Mouse (Mus musculus): Measurements from ENCODE around the gene Il15ra. TPM values are rescaled to one million over a fixed set of nuclear protein-coding genes. Genes with fewer than 3 reads are reported as not detected.

Il15ra gene
- polyA plus RNA-seq, 1 experiment from 2014 or later, result 0.58 TPM

GRCm38 (mm10) chr2:11714535-11714934 lies 9.4 kb downstream of the Il15ra start:
- no peak overlapping the region for H3K4me3 ChIP-seq
- WGBS, result 82% methylated on average over 4 of the region's 4 CpGs
- H3K27me3 ChIP-seq (ENCODE audit: low read depth, poor library complexity, severe bottlenecking), result no peaks in the 10 kb centered on the region
- H3K9me3 ChIP-seq (replicated peaks), result no peaks in the 10 kb centered on the region
- no peaks in the 10 kb centered on the region for H3K4me1 ChIP-seq
- no peak overlapping the region for H3K27ac ChIP-seq (replicated peaks)
- DNase-seq (ENCODE audit: low spot score), result no peak
- H3K36me3 ChIP-seq, result no peaks in the 10 kb centered on the region

- no peak for DNase-seq (ENCODE audit: low spot score)
- Histone ChIP-seq H3K9me3 (replicated peaks) (no peaks in the 10 kb centered on the region), H3K27me3 (ENCODE audit: low read depth, poor library complexity, severe bottlenecking) (no peaks in the 10 kb centered on the region), H3K27ac (replicated peaks) (no peak overlapping the region), H3K4me3 (no peak overlapping the region), H3K36me3 (no peaks in the 10 kb centered on the region), H3K4me1 (no peaks in the 10 kb centered on the region)
- 81% methylated on average over 2 of the region's 2 CpGs for WGBS
Measured at GRCm38 (mm10) chr2:11718573-11718972, 13.5 kb downstream of the Il15ra start.

GRCm38 (mm10) chr2:11722564-11722963 lies 17.5 kb downstream of the Il15ra start:
- no peak overlapping the region for H3K27ac ChIP-seq (replicated peaks)
- H3K4me1 ChIP-seq, result no peaks in the 10 kb centered on the region
- H3K27me3 ChIP-seq (ENCODE audit: low read depth, poor library complexity, severe bottlenecking), result no peaks in the 10 kb centered on the region
- DNase-seq (ENCODE audit: low spot score), result no peak
- no peaks in the 10 kb centered on the region for H3K36me3 ChIP-seq
- WGBS, result 94% methylated on average over 9 of the region's 9 CpGs
- H3K4me3 ChIP-seq, result no peak overlapping the region
- H3K9me3 ChIP-seq (replicated peaks), result no peaks in the 10 kb centered on the region

GRCm38 (mm10) chr2:11727574-11727973 lies 22.5 kb downstream of the Il15ra start:
- no peaks in the 10 kb centered on the region for H3K9me3 ChIP-seq (replicated peaks)
- H3K27ac ChIP-seq (replicated peaks), result no peak overlapping the region
- WGBS, result 91% methylated on average over 5 of the region's 5 CpGs
- no peaks in the 10 kb centered on the region for H3K36me3 ChIP-seq
- H3K4me1 ChIP-seq, result no peaks in the 10 kb centered on the region
- H3K4me3 ChIP-seq, result no peak overlapping the region
- no peaks in the 10 kb centered on the region for H3K27me3 ChIP-seq (ENCODE audit: low read depth, poor library complexity, severe bottlenecking)
- no peak for DNase-seq (ENCODE audit: low spot score)

GRCm38 (mm10) chr2:11729091-11729490 lies 24.0 kb downstream of the Il15ra start:
- Histone ChIP-seq H3K4me3 (no peak overlapping the region), H3K27ac (replicated peaks) (no peak overlapping the region), H3K4me1 (no peaks in the 10 kb centered on the region), H3K36me3 (no peaks in the 10 kb centered on the region), H3K27me3 (ENCODE audit: low read depth, poor library complexity, severe bottlenecking) (no peaks in the 10 kb centered on the region), H3K9me3 (replicated peaks) (no peaks in the 10 kb centered on the region)
- WGBS, result 65% methylated on average over 3 of the region's 3 CpGs
- no peak for DNase-seq (ENCODE audit: low spot score)

- Histone ChIP-seq H3K27me3 (ENCODE audit: low read depth, poor library complexity, severe bottlenecking) (no peaks in the 10 kb centered on the region), H3K9me3 (replicated peaks) (no peaks in the 10 kb centered on the region), H3K27ac (replicated peaks) (no peak overlapping the region), H3K4me1 (no peaks in the 10 kb centered on the region), H3K36me3 (peaks cover 2% of the 10 kb centered on the region; the same call in 1 of the 2 replicates), H3K4me3 (no peak overlapping the region)
- DNase-seq (ENCODE audit: low spot score), result no peak
- WGBS, result 80% methylated on average over 5 of the region's 5 CpGs
Measured at GRCm38 (mm10) chr2:11732978-11733377, 27.9 kb downstream of the Il15ra start.

- 94% methylated on average over 6 of the region's 6 CpGs for WGBS
- H3K27me3 ChIP-seq (ENCODE audit: low read depth, poor library complexity, severe bottlenecking), result no peaks in the 10 kb centered on the region
- no peak overlapping the region for H3K27ac ChIP-seq (replicated peaks)
- H3K36me3 ChIP-seq, result peaks cover 28% of the 10 kb centered on the region
- no peaks in the 10 kb centered on the region for H3K4me1 ChIP-seq
- H3K4me3 ChIP-seq, result no peak overlapping the region
- H3K9me3 ChIP-seq (replicated peaks), result no peaks in the 10 kb centered on the region
- DNase-seq (ENCODE audit: low spot score), result no peak
Measured at GRCm38 (mm10) chr2:11735853-11736252, 30.8 kb downstream of the Il15ra start.

- no peak for DNase-seq (ENCODE audit: low spot score)
- no peaks in the 10 kb centered on the region for H3K27me3 ChIP-seq (ENCODE audit: low read depth, poor library complexity, severe bottlenecking)
- no peak overlapping the region for H3K27ac ChIP-seq (replicated peaks)
- WGBS, result 87% methylated on average over 3 of the region's 3 CpGs
- no peaks in the 10 kb centered on the region for H3K9me3 ChIP-seq (replicated peaks)
- H3K36me3 ChIP-seq, result peaks cover 57% of the 10 kb centered on the region
- H3K4me1 ChIP-seq, result no peaks in the 10 kb centered on the region
- no peak overlapping the region for H3K4me3 ChIP-seq
Measured at GRCm38 (mm10) chr2:11738794-11739193, 33.7 kb downstream of the Il15ra start.

GRCm38 (mm10) chr2:11739516-11740051 lies 34.5 kb downstream of the Il15ra start:
- Histone ChIP-seq H3K4me3 (no peak overlapping the region), H3K27me3 (ENCODE audit: low read depth, poor library complexity, severe bottlenecking) (no peaks in the 10 kb centered on the region), H3K27ac (replicated peaks) (no peak overlapping the region), H3K4me1 (no peaks in the 10 kb centered on the region), H3K9me3 (replicated peaks) (no peaks in the 10 kb centered on the region), H3K36me3 (peaks cover 65% of the 10 kb centered on the region)
- WGBS, result 92% methylated on average over 4 of the region's 4 CpGs
- DNase-seq (ENCODE audit: low spot score), result no peak

GRCm38 (mm10) chr2:11762541-11762940 lies 57.5 kb downstream of the Il15ra start:
- WGBS, result 92% methylated on average over 4 of the region's 4 CpGs
- Histone ChIP-seq H3K4me3 (no peak overlapping the region), H3K36me3 (peaks cover 100% of the 10 kb centered on the region), H3K9me3 (replicated peaks) (no peaks in the 10 kb centered on the region), H3K27ac (replicated peaks) (no peak overlapping the region), H3K27me3 (ENCODE audit: low read depth, poor library complexity, severe bottlenecking) (no peaks in the 10 kb centered on the region), H3K4me1 (no peaks in the 10 kb centered on the region)
- no peak for DNase-seq (ENCODE audit: low spot score)

- DNase-seq (ENCODE audit: low spot score), result no peak
- Histone ChIP-seq H3K9me3 (replicated peaks) (no peaks in the 10 kb centered on the region), H3K27me3 (ENCODE audit: low read depth, poor library complexity, severe bottlenecking) (no peaks in the 10 kb centered on the region), H3K4me3 (no peak overlapping the region), H3K27ac (replicated peaks) (no peak overlapping the region), H3K36me3 (peaks cover 90% of the 10 kb centered on the region), H3K4me1 (no peaks in the 10 kb centered on the region)
- 90% methylated on average over 4 of the region's 4 CpGs for WGBS
Measured at GRCm38 (mm10) chr2:11765694-11766093, 60.6 kb downstream of the Il15ra start.

- whole genome bisulfite sequencing, result 78% methylated on average over 5 of the region's 5 CpGs
- DNase-seq (ENCODE audit: low spot score), result no peak
- Histone ChIP-seq H3K27me3 (ENCODE audit: low read depth, poor library complexity, severe bottlenecking) (no peaks in the 10 kb centered on the region), H3K27ac (replicated peaks) (no peak overlapping the region), H3K36me3 (peaks cover 80% of the 10 kb centered on the region), H3K4me3 (no peak overlapping the region), H3K9me3 (replicated peaks) (no peaks in the 10 kb centered on the region), H3K4me1 (no peaks in the 10 kb centered on the region)
Measured at GRCm38 (mm10) chr2:11766485-11767160, 61.5 kb downstream of the Il15ra start.

GRCm38 (mm10) chr2:11767161-11767545 lies 62.1 kb downstream of the Il15ra start:
- Histone ChIP-seq H3K27me3 (ENCODE audit: low read depth, poor library complexity, severe bottlenecking) (no peaks in the 10 kb centered on the region), H3K27ac (replicated peaks) (no peak overlapping the region), H3K4me3 (no peak overlapping the region), H3K9me3 (replicated peaks) (no peaks in the 10 kb centered on the region), H3K36me3 (peaks cover 75% of the 10 kb centered on the region), H3K4me1 (no peaks in the 10 kb centered on the region)
- 84% methylated on average over 10 of the region's 10 CpGs for WGBS
- DNase-seq (ENCODE audit: low spot score), result no peak

Measured in midbrain, embryonic 10.5 days (tissue).